Mouse (Mus musculus): ENCODE results near the gene Gm7075.
"Not testable (repeated sequence)": the region's sequence is repeated elsewhere in the genome, so short reads cannot be mapped to it uniquely, and the experiment has no call there.

The Gm7075 gene

DNA sequence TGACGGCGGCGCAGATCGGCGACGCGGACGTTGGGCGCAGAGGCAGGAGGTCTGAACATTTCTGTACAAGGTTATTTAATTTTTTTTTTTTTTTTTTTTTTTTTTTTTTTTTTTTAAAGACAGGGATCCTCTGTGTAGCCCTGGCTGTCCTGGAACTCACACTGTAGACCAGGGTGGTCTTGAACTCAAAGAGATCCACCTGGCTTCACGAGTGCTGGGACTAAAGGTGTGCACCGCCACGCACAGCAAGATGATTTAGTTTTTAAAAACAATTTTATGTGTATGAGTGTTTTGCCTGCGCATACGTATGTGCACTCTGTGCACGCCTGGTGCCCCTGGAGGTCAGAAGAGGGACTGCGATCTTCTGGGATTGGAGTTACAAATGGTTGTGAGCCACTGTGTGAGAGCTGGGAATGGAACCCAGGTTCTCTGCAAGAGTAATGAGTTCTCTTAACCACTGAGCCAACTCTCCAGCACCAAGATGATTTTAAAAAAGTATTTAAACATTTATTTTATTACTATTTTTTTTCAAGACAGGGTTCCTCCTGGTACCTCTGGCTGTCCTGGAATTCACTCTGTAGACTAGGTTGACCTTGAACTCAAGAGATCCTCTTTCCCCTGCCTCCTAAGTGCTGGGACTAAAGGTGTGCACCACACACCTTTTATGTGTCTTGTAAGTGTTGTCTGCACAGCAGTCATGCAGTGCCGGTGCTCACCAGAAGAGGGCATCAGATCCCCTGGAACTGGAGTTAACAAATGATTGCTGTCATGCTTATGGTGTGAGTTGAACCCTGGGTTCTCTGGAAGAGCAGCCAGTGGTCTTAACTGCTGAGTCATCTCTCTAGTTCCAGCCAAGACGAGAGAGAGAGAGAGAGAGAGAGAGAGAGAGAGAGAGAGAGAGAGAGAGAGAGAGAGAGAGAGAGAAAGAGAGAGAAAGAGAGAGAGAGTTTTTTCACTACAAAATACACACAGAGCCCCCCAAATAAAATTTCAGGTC lies at the start of gene Gm7075:
TSS of gene Gm7075 (minus strand) at position 51 of the 997 bp plus-strand sequence.
- peak; percentile 94 for DNase-seq (ENCODE audit: low read depth, low spot score)

DNA sequence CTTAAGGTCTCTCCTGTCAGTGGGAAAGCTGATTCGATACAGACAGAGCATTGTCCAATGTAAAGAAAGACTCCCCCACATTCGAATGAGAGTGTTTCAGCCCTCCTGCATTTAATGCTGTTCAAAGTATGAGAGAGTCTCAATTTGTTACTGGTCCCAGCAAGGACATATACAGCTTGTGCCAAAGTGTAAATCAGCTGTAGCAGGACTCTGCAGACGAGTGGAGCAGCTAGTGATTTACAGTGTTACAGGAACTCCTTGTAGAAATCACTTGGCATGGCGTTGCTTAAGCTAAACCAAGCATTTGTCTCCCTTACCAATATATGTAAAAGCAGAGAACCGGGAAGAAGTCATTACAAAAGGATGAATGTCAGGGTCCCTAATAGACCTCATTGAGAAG lies 39.3 kb upstream of the Gm7075 start:
- DNase-seq (ENCODE audit: low read depth, low spot score) = no peak

GRCm38 (mm10) chr10:63457292-63458128 lies 35.9 kb upstream of the Gm7075 start:
- DNase-seq (ENCODE audit: low read depth, low spot score) = no peak

GRCm38 (mm10) chr10:63455110-63455878 lies 33.7 kb upstream of the Gm7075 start:
- no peak for DNase-seq (ENCODE audit: low read depth, low spot score)

DNA sequence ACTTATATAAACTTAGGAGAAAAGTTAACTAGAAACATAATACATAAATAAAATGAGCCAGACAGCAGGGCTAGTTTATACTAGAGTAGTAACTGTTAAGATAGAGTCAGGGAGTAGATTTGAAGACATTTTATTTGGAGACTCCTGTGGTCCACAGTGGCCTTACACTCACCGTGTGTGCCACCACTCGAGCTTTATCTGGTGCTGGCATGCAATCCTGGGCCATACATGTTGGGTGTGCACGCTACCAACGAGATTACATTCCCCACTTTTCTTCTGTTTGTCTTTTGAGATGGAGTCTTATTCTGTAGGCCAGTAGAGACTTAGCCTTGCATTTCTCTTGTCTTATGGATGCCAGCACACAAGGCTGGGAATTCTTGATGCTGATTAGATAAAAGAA lies 32.3 kb upstream of the Gm7075 start:
- no peak for DNase-seq (ENCODE audit: low read depth, low spot score)

DNA sequence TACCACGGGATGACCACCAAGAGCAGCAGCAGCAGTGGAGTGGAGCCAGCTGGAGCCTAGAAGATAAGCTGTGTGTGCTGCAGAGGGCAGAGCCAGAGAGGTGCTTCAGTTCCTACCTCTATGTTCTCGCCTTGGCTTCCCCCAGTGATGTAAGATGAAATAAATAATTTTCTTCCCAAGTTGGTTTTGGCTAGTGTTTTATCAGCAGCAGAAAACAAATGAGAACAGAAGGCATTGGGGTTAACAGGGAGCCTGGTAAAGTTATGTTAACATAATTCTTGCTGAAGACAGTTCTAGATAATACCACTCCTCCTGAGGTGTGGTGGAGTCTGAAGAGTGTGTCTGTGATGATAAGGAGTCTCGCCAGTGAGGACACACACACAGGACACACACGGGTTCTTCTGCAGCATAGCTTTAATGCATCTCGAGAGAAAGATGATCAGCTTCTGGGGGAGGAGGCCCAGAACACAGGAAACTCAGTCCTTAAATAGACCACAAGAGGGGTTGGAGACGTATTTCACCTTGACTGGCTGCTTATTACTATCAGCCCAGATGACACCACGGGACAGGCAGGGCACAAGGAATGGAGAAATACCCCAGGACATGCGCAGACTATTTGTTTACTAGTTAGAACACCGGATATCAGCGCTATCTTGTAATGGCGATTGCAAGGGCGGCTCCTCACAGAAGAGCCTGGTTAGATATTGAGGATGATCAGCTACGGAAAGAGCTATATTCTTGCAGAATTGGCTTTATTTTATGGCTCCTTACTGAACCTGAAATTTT lies 23.2 kb upstream of the Gm7075 start:
- DNase-seq (ENCODE audit: low read depth, low spot score) = not testable (repeated sequence)

DNA sequence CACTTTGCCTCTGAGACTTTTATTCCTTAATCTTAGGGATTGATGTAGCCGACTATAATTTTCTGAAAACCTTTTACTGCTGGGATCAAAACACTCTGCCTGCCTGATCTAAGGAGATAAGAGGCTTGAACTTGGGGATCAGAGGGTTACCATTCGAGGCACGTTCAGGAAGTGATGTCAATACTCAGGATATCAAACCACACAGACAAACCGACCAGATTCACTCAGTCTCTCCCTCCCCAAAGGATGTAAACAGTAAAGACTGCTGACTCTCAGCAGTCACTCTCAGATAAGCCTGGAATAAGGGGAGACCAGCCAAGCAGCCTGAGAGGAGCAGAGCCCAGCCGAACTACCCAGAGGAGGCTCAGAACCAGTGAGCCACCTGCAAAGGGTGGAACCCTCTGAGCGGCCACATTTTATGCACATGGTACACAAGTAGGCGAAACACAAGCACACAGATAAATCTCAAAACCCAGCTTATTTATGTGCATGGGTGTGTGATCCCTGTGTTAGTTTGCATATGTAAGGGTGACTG lies 18.2 kb upstream of the Gm7075 start:
- DNase-seq (ENCODE audit: low read depth, low spot score) = no peak

- DNase-seq (ENCODE audit: low read depth, low spot score) = no peak
Measured at GRCm38 (mm10) chr10:63438736-63439262, 17.2 kb upstream of the Gm7075 start.

DNA sequence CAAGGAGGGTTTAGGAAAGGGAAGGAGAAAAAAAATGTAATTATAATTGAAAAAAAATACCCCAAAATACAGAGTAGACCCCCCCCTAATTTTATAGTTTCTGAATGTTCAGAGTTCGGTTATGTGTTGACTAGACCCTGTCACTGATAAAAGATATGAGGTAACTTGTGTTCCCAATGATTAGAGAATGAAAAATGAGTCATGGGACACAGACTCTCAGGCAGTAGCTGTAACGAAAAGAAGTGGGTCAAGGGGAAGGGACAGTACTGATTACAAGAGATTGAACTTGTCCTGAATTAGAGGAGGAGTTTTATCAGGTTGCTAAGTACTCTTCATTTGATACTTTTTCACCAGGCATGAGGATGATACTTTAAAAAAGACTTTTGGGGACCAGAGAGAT lies 11.3 kb upstream of the Gm7075 start:
- DNase-seq (ENCODE audit: low read depth, low spot score) = no peak

DNA sequence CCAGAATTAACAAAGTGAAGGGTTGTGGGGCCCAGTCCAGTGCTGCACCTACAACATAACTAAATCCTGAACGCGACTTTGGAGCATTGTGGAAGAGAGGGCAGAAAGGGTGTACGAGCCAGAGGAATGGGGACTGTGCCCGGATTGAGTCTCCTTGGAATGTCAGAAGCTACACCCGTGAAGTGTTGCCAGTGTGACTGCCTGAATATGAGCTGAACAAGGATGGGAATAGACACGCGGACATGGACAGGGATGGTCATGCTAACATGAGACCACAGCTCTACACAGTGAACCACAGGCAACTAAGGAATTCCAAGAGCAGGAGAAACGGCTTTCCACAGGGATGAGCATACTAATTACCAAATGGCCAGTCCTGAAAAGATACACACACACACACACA lies 10.5 kb upstream of the Gm7075 start:
- DNase-seq (ENCODE audit: low read depth, low spot score) = no peak

GRCm38 (mm10) chr10:63431221-63431736 lies 9.7 kb upstream of the Gm7075 start:
- DNase-seq (ENCODE audit: low read depth, low spot score) = no peak

GRCm38 (mm10) chr10:63429785-63430305 lies 8.3 kb upstream of the Gm7075 start, which contains the start of gene Ctnna3:
Ctnna3 (plus strand) TSS chr10:63430098.
- peak; percentile 99 for DNase-seq (ENCODE audit: low read depth, low spot score)

DNA sequence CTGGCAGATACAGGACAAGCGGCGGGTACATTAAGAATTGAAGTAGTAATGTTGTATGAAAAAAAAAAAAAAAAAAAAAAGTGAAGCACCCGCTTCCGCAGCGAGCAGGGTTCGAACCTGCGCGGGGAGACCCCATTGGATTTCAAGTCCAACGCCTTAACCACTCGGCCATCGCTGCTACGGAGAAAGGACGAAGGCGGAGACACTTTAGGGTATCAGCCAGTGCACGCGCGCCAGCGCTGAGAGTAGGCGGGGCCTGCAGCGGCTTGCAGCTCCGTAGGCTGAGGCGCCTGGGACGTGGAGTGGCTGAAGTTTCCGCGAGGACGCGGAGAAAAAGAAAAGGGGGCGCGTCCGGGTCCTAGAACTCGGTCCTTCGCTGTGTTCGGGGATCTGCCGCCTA lies 7.8 kb upstream of the Gm7075 start:
- DNase-seq (ENCODE audit: low read depth, low spot score) = peak; percentile 95

GRCm38 (mm10) chr10:63429023-63429340 lies 7.4 kb upstream of the Gm7075 start:
- DNase-seq (ENCODE audit: low read depth, low spot score) = no peak

GRCm38 (mm10) chr10:63428243-63429022 lies 6.8 kb upstream of the Gm7075 start:
- peak; percentile 57 for DNase-seq (ENCODE audit: low read depth, low spot score)

DNA sequence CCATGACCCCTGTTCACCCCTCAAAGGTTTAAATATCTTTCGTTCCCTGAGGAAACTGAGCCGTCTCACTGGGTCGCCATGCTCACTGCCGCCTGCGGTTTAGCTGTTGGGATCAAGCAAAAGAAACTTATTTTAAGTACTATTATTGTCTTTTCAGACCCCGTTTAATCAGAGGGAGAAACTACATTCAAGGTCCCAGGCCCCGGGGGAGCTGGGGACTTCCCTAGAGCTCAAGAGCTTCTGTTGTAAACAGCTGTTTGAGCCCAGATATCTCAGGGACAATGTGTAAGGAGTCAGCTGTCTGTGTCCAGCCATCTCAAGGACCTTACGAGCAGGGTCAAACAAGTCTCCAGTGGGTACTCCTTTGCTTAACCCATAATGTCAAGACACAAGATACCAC lies 5.6 kb upstream of the Gm7075 start:
- DNase-seq (ENCODE audit: low read depth, low spot score) = no peak

GRCm38 (mm10) chr10:63424475-63424814 lies 2.9 kb upstream of the Gm7075 start:
- DNase-seq (ENCODE audit: low read depth, low spot score) = peak; percentile 68

GRCm38 (mm10) chr10:63423591-63424474 lies 2.2 kb upstream of the Gm7075 start:
- DNase-seq (ENCODE audit: low read depth, low spot score) = no peak
